Mouse (Mus musculus) limb, embryonic 10.5 days (tissue): ENCODE results near the gene Klhl29. TPM values are rescaled to one million over a fixed set of nuclear protein-coding genes. Genes with fewer than 3 reads are reported as not detected.
"Not testable (repeated sequence)": the region's sequence is repeated elsewhere in the genome, so short reads cannot be mapped to it uniquely, and the experiment has no call there.

Experiments
- DNase-seq: peaks from one replicate; pipeline ENCODE4 v3.0.0-alpha.2; 2017; ENCODE audit warnings: low spot score
- H3K27ac ChIP-seq: fragments of 300-500 bp; sonication (generic); 2 replicates; pipeline ENCODE4 v1.5.1; 2016; ENCODE audit warnings: mild to moderate bottlenecking
- H3K27me3 ChIP-seq: fragments of 300-500 bp; sonication (generic); 2 replicates; pipeline ENCODE4 v1.6.1; 2016; ENCODE audit warnings: low read depth, mild to moderate bottlenecking; ENCODE audit not compliant: poor library complexity, severe bottlenecking
- H3K36me3 ChIP-seq: fragments of 300-500 bp; sonication (generic); 2 replicates; pipeline ENCODE4 v1.6.1; 2016; ENCODE audit warnings: mild to moderate bottlenecking, moderate library complexity
- H3K4me1 ChIP-seq: fragments of 300-500 bp; sonication (generic); 2 replicates; pipeline ENCODE4 v1.6.1; 2016
- H3K4me3 ChIP-seq: fragments of 300-500 bp; sonication (generic); 2 replicates; pipeline ENCODE4 v1.5.1; 2016; ENCODE audit warnings: mild to moderate bottlenecking, moderate library complexity
- H3K9me3 ChIP-seq: fragments of 300-500 bp; sonication (generic); replicated peaks from 2 replicates; pipeline ENCODE4 v1.6.1; 2016; ENCODE audit warnings: mild to moderate bottlenecking
- WGBS: fragments of 180-500 bp; shearing (Covaris S2); methylation state at CpG from one replicate; pipeline ENCODE4 v1.1.7; 2016; 5-methylcytosine and 5-hydroxymethylcytosine counted together
- polyA plus RNA-seq: library from polyadenylated mRNA; unstranded; fragments of >200 nt; fragmentation: Nextera tagmentation; extraction: Ambion mirVana; gene quantifications from 2 replicates; pipeline ENCODE4 v1.2.1, GENCODE M21; 2016

The Klhl29 gene
- polyA plus RNA-seq, 1 experiment from 2014 or later, result 1.4 TPM

GRCm38 (mm10) chr12:5345088-5345487 lies 30.4 kb downstream of the Klhl29 start:
- WGBS, result 90% methylated on average over 6 of the region's 6 CpGs

GRCm38 (mm10) chr12:5344457-5344856 lies 31.0 kb downstream of the Klhl29 start:
- H3K4me3 ChIP-seq, H3K27me3 ChIP-seq, DNase-seq, H3K4me1 ChIP-seq, H3K9me3 ChIP-seq, H3K27ac ChIP-seq, H3K36me3 ChIP-seq: not testable (repeated sequence)
- 93% methylated on average over 6 of the region's 7 CpGs for WGBS

More at GRCm38 (mm10) chr12:5345088-5345487, 30.4 kb downstream of the Klhl29 start:
- 0 out of 2 replicates have a peak, but pooled peaks cover 9% of the 10 kb centered on the region for H3K36me3 ChIP-seq
- no peak overlapping the region for H3K27ac ChIP-seq
- DNase-seq, result no peak
- no peaks in the 10 kb centered on the region for H3K27me3 ChIP-seq
- H3K4me3 ChIP-seq, result no peak overlapping the region
- H3K4me1 ChIP-seq, result no peaks in the 10 kb centered on the region
- H3K9me3 ChIP-seq, result no peaks in the 10 kb centered on the region

- no peak for DNase-seq
- no peak overlapping the region for H3K27ac ChIP-seq
- H3K36me3 ChIP-seq, result 0 out of 2 replicates have a peak, but pooled peaks cover 9% of the 10 kb centered on the region
- no peak overlapping the region for H3K4me3 ChIP-seq
- H3K4me1 ChIP-seq, result peaks cover 30% of the 10 kb centered on the region
- no peaks in the 10 kb centered on the region for H3K27me3 ChIP-seq
- 93% methylated on average over 6 of the region's 6 CpGs for WGBS
- no peaks in the 10 kb centered on the region for H3K9me3 ChIP-seq
These were observed 35.3 kb downstream of the Klhl29 start for GRCm38 (mm10) chr12:5340151-5340603.

- 47% methylated on average over 8 of the region's 8 CpGs for WGBS
- Histone ChIP-seq H3K36me3 (0 out of 2 replicates have a peak, but pooled peaks cover 8% of the 10 kb centered on the region), H3K27ac (no peak overlapping the region), H3K9me3 (no peaks in the 10 kb centered on the region), H3K4me1 (peaks cover 38% of the 10 kb centered on the region), H3K27me3 (no peaks in the 10 kb centered on the region), H3K4me3 (no peak overlapping the region)
- DNase-seq, result no peak
These were observed 38.4 kb downstream of the Klhl29 start for GRCm38 (mm10) chr12:5336927-5337712.

GRCm38 (mm10) chr12:5336331-5336730 lies 39.2 kb downstream of the Klhl29 start:
- H3K27ac ChIP-seq, result no peak overlapping the region
- DNase-seq, result no peak
- WGBS, result 80% methylated on average over 6 of the region's 6 CpGs

GRCm38 (mm10) chr12:5334956-5335355 lies 40.5 kb downstream of the Klhl29 start:
- Histone ChIP-seq H3K27me3 (no peaks in the 10 kb centered on the region), H3K4me1 (peaks cover 59% of the 10 kb centered on the region), H3K4me3 (no peak overlapping the region), H3K9me3 (no peaks in the 10 kb centered on the region), H3K27ac (no peak overlapping the region), H3K36me3 (no peaks in the 10 kb centered on the region)
- 69% methylated on average over 9 of the region's 9 CpGs for WGBS
- DNase-seq, result no peak

More at GRCm38 (mm10) chr12:5336331-5336730, 39.2 kb downstream of the Klhl29 start:
- Histone ChIP-seq H3K27me3 (no peaks in the 10 kb centered on the region), H3K9me3 (no peaks in the 10 kb centered on the region), H3K4me3 (no peak overlapping the region), H3K4me1 (peaks cover 46% of the 10 kb centered on the region), H3K36me3 (0 out of 2 replicates have a peak, but pooled peaks cover under 1% of the 10 kb centered on the region)

GRCm38 (mm10) chr12:5334175-5334574 lies 41.3 kb downstream of the Klhl29 start:
- no peak overlapping the region for H3K27ac ChIP-seq
- no peaks in the 10 kb centered on the region for H3K36me3 ChIP-seq
- no peaks in the 10 kb centered on the region for H3K27me3 ChIP-seq
- 91% methylated on average over 2 of the region's 2 CpGs for WGBS
- DNase-seq, result no peak
- H3K9me3 ChIP-seq, result no peaks in the 10 kb centered on the region
- H3K4me3 ChIP-seq, result no peak overlapping the region
- peaks cover 59% of the 10 kb centered on the region for H3K4me1 ChIP-seq

- H3K27ac ChIP-seq, result peak overlapping the region; percentile 63; the same call in 1 of the 2 replicates
- no peaks in the 10 kb centered on the region for H3K27me3 ChIP-seq
- peak; percentile 46 for DNase-seq
- 43% methylated on average over 13 of the region's 13 CpGs for WGBS
- H3K4me3 ChIP-seq, result no peak overlapping the region
- H3K4me1 ChIP-seq, result peaks cover 44% of the 10 kb centered on the region
- H3K36me3 ChIP-seq, result no peaks in the 10 kb centered on the region
- no peaks in the 10 kb centered on the region for H3K9me3 ChIP-seq
These were observed 43.5 kb downstream of the Klhl29 start for GRCm38 (mm10) chr12:5331810-5332484.

GRCm38 (mm10) chr12:5330496-5331070 lies 44.9 kb downstream of the Klhl29 start:
- Histone ChIP-seq H3K36me3 (no peaks in the 10 kb centered on the region), H3K27ac (peak overlapping the region; percentile 61), H3K27me3 (no peaks in the 10 kb centered on the region), H3K4me1 (peaks cover 38% of the 10 kb centered on the region), H3K9me3 (no peaks in the 10 kb centered on the region), H3K4me3 (no peak overlapping the region)
- WGBS, result 77% methylated on average over 6 of the region's 6 CpGs
- no peak for DNase-seq

- peaks cover 19% of the 10 kb centered on the region for H3K4me1 ChIP-seq
- 0 out of 2 replicates have a peak, but pooled peaks cover 2% of the 10 kb centered on the region for H3K9me3 ChIP-seq
- H3K36me3 ChIP-seq, result no peaks in the 10 kb centered on the region
- no peak overlapping the region for H3K4me3 ChIP-seq
- no peak overlapping the region for H3K27ac ChIP-seq
- no peak for DNase-seq
- H3K27me3 ChIP-seq, result no peaks in the 10 kb centered on the region
- 92% methylated on average over 9 of the region's 9 CpGs for WGBS
These were observed 52.9 kb downstream of the Klhl29 start for GRCm38 (mm10) chr12:5322444-5323087.

- H3K27me3 ChIP-seq, result no peaks in the 10 kb centered on the region
- WGBS, result 94% methylated on average over 3 of the region's 3 CpGs
- H3K4me1 ChIP-seq, result peaks cover 24% of the 10 kb centered on the region
- no peak for DNase-seq
- no peaks in the 10 kb centered on the region for H3K36me3 ChIP-seq
- H3K4me3 ChIP-seq, result no peak overlapping the region
- 0 out of 2 replicates have a peak, but pooled peaks cover 2% of the 10 kb centered on the region for H3K9me3 ChIP-seq
- no peak overlapping the region for H3K27ac ChIP-seq
These were observed 54.5 kb downstream of the Klhl29 start for GRCm38 (mm10) chr12:5321017-5321416.

- Histone ChIP-seq H3K4me1 (peaks cover 24% of the 10 kb centered on the region), H3K27ac (peak overlapping the region; percentile 12; the same call in 1 of the 2 replicates), H3K27me3 (no peaks in the 10 kb centered on the region), H3K4me3 (no peak overlapping the region), H3K36me3 (no peaks in the 10 kb centered on the region), H3K9me3 (0 out of 2 replicates have a peak, but pooled peaks cover 2% of the 10 kb centered on the region)
- DNase-seq, result peak; percentile 50
- WGBS, result 16% methylated on average over 12 of the region's 12 CpGs
These were observed 56.0 kb downstream of the Klhl29 start for GRCm38 (mm10) chr12:5319359-5319973.
